Mouse (Mus musculus) kidney, adult 11 months (tissue): Measurements from ENCODE around the gene Isl1.

Source experiments
- DNase-seq: peaks from one replicate; pipeline ENCODE4 v3.0.0; 2022

The Isl1 gene

GRCm38 (mm10) chr13:116309584-116310462, at the start of gene Isl1:
Gene Isl1 (minus strand): TSS chr13:116309689.
- DNase-seq, result no peak

DNA sequence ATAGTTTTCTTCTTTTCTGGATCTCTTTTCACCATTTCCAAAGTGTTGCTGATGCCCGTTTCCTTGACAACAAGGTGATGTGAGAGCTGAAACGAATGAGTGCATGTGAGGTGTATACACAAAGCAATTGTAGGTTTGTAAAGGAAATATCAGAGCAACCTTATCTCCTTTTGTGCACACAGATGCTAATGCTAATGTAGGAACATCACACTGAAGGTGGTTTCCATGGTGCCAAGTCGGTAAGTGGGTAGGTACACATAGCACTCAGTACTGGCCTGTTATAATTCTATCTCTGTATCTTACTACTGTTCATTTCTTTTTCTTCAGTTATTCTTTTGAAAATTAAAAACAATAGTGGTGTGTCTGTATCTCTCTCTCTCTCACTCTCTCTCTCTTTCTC, 26.3 kb upstream of the Isl1 start:
- no peak for DNase-seq

DNA sequence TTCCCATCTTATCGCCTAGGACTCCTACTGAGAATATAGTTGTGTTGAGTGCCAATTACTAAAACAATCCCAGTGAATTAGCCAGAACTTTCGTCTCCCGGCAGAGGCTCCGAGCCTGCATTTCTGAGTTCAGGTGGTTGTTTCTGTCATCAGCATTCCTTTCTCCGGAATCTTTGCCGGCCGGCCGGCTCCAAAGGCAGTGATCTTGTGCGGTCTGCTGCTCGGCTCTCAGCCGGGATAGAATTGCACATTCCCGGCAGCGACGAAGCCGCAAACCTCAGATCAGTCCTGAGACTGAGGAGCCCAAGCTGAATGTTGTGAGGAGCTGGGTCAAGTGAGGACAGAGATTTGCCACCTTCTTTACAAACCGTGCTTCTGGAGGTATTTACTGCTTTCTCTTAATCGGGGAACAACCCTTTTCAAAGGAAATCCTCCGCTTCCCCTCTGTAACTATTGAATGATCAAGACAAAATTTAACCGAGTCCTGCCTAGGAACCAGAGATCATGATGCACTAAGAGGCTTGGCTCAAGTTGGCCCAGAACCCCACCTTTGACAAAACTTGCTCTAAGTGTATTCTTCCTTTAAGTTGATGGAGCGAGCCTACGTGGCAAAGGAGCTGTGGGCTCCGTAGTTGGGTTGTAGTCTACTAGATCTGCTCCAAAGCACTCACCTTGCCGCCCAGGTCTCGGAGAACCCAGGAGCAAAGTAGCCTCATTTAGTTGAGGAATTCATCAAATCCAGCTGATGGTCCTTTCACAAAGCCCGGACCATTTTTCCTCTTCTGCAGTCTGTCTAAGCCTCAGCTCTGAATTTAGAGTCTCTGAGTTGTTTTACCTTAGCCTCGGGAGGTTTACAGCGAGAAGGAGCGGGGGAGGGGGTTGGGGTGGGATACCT, 4.4 kb upstream of the Isl1 start:
- DNase-seq, result no peak

DNA sequence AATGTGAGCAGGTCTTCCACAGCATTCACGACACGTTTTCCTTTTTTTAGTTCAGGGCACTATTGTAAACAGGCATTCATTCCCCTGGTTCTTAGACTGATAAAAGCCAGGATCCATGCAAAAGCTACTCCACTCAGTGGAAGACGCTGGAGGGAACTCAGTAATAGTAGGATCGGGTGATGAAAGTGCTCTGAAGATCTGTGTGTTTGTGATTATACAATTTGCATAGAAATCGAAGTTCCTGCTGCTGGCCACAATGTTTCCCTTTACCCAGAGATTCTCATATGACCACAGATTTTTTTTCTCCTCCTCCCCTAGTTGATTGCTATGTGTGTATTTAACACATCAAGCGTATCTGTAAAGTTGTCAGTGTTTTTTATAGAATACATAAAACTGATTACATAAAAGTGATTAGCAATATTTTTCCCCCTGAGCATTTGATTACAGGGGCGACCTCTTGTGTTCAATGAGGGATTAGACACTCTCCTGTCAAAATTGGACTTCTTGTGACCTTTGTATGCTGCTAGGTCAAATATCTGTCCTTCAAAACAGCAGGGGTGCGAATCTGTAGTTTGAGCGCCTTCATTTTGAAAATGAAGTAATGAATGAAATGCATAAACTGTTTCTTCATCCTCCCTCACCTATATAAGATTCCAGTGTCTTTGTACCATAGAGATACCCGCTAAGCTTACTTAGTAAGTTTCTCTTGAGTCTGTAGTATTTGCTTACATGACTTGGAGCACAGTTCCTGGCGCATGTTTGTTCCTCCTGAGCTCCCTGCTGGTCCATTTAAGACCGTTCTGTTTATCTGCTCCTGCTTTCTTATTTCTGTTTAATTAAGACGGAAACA, 2.6 kb upstream of the Isl1 start:
- DNase-seq, result no peak

DNA sequence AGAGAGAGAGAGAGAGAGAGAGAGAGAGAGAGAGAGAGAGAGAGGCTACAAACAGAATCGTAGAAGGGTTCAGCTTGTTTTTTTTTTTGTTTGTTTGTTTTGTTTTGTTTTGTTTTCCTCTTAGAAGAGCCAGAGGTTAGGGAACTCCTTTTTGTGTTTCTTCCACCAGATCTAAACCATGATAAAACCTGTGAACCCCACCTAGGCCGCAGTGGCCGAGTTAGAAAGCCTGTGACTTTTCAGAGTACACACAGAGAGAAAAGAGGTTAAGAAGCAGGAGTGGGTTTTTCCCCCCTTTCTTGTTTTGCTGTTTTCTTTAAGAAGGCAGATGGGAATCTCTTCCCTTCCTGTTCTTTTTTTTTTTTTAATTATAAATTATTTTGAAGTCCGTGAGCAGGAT, 1.5 kb upstream of the Isl1 start:
- no peak for DNase-seq

- no peak for DNase-seq
Measured at GRCm38 (mm10) chr13:116310463-116310765, 925 bp upstream of the Isl1 start.

DNA sequence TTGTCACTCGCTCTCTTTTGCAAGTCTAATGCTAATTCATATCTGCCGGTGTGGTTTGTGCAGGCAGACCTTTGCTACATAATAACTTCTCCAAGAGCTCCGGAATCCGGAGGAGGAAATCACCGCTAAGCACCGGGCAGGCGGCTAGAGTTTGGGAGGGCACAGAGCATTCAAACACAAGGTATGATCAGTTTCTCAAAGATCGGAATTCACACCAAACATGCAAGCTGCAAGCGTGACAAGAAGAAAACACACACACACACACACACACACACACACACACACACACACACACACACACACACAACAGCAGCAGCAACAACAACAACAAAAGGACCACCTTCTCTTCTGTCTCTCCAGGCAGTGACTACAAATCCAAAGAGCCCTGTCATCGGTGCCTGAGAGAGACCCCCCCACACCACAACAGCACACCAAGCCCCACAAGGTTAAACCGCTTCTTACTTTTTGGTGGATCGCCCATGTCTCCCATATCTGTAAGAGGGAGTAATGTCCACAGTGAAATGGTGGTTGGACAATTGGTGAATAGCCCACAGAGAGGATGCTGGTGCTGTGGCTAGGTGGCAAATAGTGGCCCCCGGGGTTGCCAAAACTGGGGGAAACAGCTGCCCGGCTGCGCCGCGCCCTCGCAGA, 431 bp downstream of the Isl1 start:
- no peak for DNase-seq

DNA sequence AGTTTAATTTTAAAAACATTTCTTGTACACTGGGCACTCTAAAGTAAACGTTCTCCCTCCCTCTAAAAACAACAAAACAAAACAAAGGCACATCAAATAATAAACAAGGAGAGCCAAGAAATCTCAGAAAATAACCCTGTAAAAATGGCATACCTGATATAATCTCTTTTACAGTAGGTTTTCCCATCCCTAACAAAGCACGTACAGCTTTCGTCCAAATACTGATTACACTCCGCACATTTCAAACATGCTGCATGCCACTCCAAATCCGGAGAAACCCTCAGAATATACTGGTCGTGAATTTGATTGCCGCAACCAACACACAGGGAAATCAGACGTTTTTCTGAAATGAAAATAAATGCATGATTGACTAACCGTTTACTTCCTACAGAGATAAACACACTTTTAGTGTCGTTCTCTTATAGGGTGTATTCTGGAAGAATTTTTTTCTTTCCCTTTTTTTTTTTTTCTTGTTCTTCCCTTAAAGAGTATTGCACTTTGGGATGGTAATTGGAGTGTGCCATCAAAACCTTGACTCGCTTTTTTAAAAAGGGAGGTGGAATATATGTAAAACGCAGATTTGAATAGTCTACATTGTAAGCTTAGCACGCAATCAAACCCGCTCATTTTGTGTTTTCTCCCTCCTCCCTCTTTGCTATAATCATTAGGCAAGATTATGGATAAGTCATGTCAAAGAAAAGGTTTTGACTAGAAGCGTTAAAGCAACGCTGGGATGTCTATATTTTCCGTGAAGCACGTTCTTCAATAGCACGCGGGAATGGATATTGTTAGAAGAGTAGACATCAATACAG, 1.2 kb downstream of the Isl1 start:
- no peak for DNase-seq

DNA sequence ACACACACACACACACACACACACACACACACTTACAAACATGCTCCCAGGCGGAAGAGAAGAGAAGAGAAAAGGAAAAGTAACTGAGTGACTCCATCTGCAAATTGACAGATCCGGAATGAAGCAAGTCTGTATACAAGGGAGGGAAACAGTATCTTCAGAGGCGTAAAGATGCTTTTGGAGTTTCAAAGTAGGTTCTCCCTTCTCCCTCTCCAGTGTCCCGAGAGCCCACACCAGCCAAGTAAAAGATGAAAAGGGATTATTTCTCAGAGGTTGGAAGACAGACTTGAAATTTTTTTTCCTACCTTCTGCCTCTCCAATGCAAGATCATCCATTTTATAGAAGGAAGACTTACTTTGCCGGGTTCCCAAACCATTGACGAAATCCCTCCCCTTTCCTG, 2.9 kb downstream of the Isl1 start:
- DNase-seq, result no peak

DNA sequence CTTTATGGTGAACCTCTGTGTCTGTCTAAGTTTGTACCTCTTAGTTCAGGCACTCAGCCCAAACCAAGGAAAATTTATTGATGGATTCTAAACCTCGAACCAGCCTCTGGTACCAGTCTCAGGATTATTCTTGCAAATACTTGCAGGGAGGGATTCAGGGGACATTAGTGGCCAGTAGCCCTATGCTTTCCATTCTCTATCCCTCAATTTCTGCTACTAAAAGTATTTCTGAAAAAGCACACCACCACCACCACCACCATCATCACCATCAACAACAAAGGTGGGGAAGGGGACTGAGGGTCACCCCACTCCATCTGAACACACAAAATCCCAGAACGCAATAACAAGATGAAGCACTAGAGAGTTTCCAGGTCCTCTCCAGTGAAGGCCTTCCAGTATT, 3.8 kb downstream of the Isl1 start:
- DNase-seq, result no peak

GRCm38 (mm10) chr13:116304713-116305470, 4.6 kb downstream of the Isl1 start:
- DNase-seq, result no peak

DNA sequence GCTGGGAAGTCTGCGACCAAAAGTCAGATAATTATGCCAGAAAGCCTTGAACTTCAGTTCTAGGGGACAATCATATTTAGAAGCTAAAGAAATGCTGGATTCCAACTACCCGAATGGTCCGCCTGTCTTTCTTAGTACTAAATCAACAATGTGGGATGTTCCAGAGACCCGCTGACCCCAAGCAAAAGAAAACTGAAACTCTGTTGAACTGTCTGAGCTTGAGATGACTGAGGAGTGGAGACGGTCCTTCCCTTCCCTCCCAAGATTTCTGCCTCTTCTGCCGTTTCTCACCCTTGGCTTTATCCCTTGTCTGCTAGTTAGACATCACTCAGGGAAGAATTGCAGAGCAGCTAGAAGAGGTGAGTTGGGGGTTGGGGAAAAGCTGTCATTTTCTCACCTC, 5.7 kb downstream of the Isl1 start:
- DNase-seq, result no peak

DNA sequence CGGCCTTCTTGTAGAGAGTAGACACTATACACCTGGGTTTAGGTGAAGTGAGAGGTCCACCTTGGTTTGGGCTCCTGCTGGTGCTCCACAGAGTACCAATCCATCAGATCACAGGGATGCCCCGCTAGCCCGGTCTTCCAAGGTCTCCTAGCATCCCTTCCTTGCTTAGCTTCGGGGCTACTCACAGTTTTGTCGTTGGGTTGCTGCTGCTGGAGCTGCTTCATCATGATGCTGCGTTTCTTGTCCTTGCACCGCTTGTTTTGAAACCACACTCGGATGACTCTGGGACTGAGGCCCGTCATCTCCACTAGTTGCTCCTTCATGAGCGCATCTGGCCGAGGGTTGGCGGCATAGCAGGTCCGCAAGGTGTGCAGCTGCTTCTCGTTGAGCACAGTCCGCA, 6.6 kb downstream of the Isl1 start:
- no peak for DNase-seq

- no peak for DNase-seq
Measured at GRCm38 (mm10) chr13:116301706-116302105, 7.8 kb downstream of the Isl1 start.

DNA sequence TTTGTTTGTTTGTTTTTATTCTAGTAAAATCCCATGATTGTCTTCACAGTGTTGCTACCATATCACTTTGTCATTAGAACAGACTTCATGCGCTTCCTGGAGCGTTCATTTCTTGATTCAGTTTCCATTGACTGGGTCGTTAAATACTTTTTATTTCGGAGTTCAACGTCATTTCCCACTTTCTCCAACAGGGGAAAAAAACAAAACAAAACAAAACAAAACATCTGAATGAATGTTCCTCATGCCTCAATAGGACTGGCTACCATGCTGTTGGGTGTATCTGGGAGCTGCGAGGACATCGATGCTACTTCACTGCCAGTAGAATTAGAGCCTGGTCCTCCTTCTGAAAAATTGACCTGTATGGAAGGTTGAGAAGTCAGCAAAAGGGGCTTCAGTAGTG, 10.2 kb downstream of the Isl1 start:
- no peak for DNase-seq

- no peak for DNase-seq
Measured at GRCm38 (mm10) chr13:116298641-116299170, 10.8 kb downstream of the Isl1 start.

- no peak for DNase-seq
Measured at GRCm38 (mm10) chr13:116298001-116298400, 11.5 kb downstream of the Isl1 start.

- no peak for DNase-seq
Measured at GRCm38 (mm10) chr13:116297048-116297811, 12.3 kb downstream of the Isl1 start.

DNA sequence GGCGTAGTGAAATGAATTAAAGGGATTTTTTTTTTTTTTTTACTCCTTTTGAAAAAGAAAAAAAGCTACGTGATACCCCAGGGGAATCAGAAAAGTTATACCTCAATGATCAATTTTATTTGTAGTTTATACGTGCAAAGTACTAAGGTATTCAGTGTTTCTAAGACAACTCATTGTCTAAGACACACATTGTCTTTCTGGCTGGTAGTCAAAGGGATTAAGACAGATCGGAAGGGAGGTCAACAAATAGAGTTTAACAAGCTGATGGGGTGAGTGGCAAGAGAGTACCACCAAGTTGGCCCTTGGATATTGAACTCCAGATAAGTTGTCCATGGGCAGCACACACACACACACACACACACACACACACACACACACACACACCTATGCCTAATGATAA, 14.1 kb downstream of the Isl1 start:
- no peak for DNase-seq

GRCm38 (mm10) chr13:116294734-116295133, 14.8 kb downstream of the Isl1 start:
- no peak for DNase-seq
